In the genomic region with DNA sequence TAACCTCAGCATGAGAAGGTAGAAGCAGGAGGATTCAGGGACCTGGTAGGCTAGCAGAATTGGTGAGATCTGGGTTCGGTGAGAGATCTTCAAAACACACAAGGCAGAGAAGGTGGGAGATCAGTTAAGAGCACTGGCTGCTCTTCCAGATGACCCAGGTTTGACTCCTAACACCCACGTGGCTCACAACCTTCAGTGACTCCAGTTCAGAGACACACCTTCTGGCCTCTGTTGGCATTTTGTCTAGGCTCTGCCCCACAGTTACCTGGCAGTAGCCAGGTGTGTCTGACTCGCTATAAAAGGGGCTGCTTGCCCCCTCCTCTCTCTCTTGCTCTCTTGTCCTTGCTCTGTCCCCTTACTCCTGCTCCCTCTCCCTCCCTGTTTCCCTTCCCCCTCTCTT, we compare ENCODE assay signal across 26 mouse cellular contexts.
"Had no signal": no experiment of that assay in that cellular context is flagged by ENCODE, and none has a peak within 500 bp of the region (broad histone marks: within the 10 kb centered on the region; RNA-seq: fewer than 3 reads in every experiment).

No protein-coding gene starts in this region.

- H3K27ac ChIP-seq: gastrocnemius, adult 2 months; heart, embryonic 10.5 days; hindbrain, embryonic 10.5 days; hindbrain, embryonic 12.5 days; hindbrain, embryonic 14.5 days; intestine, embryonic 15.5 days; layer of hippocampus, adult 2 months; left cerebral cortex, adult 2 months; limb, embryonic 10.5 days; limb, embryonic 12.5 days; liver, embryonic 13.5 days; liver, embryonic 15.5 days had no signal

- H3K4me3 ChIP-seq: gastrocnemius, adult 2 months; heart, embryonic 10.5 days; heart, embryonic 12.5 days; hindbrain, embryonic 10.5 days; hindbrain, embryonic 12.5 days; intestine, embryonic 15.5 days; layer of hippocampus, adult 2 months; left cerebral cortex, adult 2 months; limb, embryonic 10.5 days; limb, embryonic 12.5 days; liver, embryonic 13.5 days; liver, embryonic 15.5 days had no signal

- H3K27me3 ChIP-seq: heart, embryonic 12.5 days; hindbrain, embryonic 12.5 days; intestine, embryonic 15.5 days; limb, embryonic 12.5 days; liver, embryonic 13.5 days; liver, embryonic 15.5 days had no signal

- H3K4me2 ChIP-seq: heart, embryonic 12.5 days; hindbrain, embryonic 12.5 days; hindbrain, embryonic 14.5 days; intestine, embryonic 15.5 days; limb, embryonic 12.5 days; liver, embryonic 11.5 days; liver, embryonic 13.5 days; liver, embryonic 15.5 days had no signal

- H3K4me1 ChIP-seq: hindbrain, embryonic 12.5 days had no signal

- H3K9me3 ChIP-seq: heart, embryonic 10.5 days; hindbrain, embryonic 12.5 days; intestine, embryonic 15.5 days; limb, embryonic 10.5 days; limb, embryonic 12.5 days; liver, embryonic 13.5 days; liver, embryonic 15.5 days had no signal

- H3K36me3 ChIP-seq: heart, embryonic 10.5 days; heart, embryonic 12.5 days; hindbrain, embryonic 10.5 days; hindbrain, embryonic 12.5 days; intestine, embryonic 15.5 days; limb, embryonic 10.5 days; limb, embryonic 12.5 days; liver, embryonic 13.5 days; liver, embryonic 15.5 days had no signal

- DNase-seq: gastrocnemius, adult 2 months; gastrocnemius, postnatal 10 days; gastrocnemius, postnatal 25 days; heart, adult 18-20 months; heart, postnatal 10 days; heart, postnatal 4 days; kidney, postnatal 4 days; liver; liver, embryonic 13.5 days; liver, postnatal 0 days had no signal

- ATAC-seq: forebrain, embryonic 16.5 days; hindbrain, embryonic 16.5 days; inflammation-experienced regulatory T-cells, adult 6 months; intestine, embryonic 15.5 days; intestine, postnatal 0 days; liver, postnatal 0 days had no signal

- H3K9ac ChIP-seq: heart, embryonic 12.5 days; hindbrain, embryonic 12.5 days; hindbrain, embryonic 14.5 days; intestine, embryonic 15.5 days; limb, embryonic 12.5 days; liver, embryonic 13.5 days; liver, embryonic 15.5 days; liver, postnatal 0 days had no signal
